Mouse (Mus musculus) liver, embryonic 14.5 days (tissue): ENCODE results near the gene Gpatch2.

ENCODE experiments used
- CTCF ChIP-seq: IDR thresholded peaks from 2 replicates; pipeline ENCODE4 v1.5.1; 2016; ENCODE audit warnings: antibody characterized with exemption, low read depth, control low read depth
- EP300 ChIP-seq: IDR thresholded peaks from 2 replicates; pipeline ENCODE4 v1.6.1; 2016; ENCODE audit warnings: antibody characterized with exemption, low read depth

GRCm38 (mm10) chr1:187369049-187369448 lies 153.7 kb downstream of the Gpatch2 start:
- TF ChIP-seq CTCF (no peak), EP300 (no peak)
